Mouse (Mus musculus): ENCODE measurements around the gene Zc3h4.

Zc3h4 gene

GRCm38 (mm10) chr7:16426129-16426729, 25.5 kb downstream of the Zc3h4 start:
- DNase-seq (ENCODE audit: low read depth, low spot score): peak; percentile 51

GRCm38 (mm10) chr7:16433352-16433971, 32.8 kb downstream of the Zc3h4 start:
- DNase-seq (ENCODE audit: low read depth, low spot score): no peak

DNA sequence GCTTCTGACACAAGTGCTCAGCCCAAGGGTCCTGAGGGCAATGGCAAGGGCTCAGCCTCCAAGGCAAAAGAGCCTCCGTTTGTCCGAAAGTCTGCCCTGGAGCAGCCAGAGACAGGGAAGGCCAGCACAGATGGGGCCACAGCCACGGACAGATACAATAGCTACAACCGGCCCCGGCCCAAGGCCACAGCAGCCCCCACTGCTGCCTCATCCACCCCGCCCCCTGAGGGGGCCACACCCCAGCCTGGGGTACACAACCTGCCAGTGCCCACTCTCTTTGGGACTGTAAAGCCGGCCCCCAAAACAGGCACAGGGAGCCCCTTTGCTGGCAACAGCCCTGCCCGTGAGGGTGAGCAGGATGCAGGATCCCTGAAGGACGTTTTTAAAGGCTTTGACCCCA, 34.4 kb downstream of the Zc3h4 start:
- no peak for DNase-seq (ENCODE audit: low read depth, low spot score)

GRCm38 (mm10) chr7:16441241-16441640, 40.5 kb downstream of the Zc3h4 start:
- DNase-seq (ENCODE audit: low read depth, low spot score): no peak

DNA sequence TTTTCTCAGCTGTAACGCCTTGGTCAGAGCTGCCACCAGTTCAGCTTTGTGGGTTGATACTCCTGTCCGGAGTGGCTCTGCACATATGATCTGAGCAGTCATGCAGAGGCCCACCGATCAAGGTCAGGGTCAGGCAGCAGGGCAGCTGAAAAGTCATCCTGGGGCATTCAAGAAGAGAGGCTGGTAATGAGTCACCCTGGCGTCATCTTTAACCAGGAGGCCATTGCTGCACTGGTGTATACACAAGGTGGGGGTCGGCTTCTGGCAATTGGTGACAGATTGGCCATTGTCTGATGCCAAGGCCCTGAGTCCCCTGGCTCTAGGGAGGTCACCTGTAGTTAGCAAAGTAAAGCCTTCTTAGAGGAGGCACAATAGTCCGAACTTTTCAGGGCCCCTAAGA, 50.9 kb downstream of the Zc3h4 start:
- no peak for DNase-seq (ENCODE audit: low read depth, low spot score)

GRCm38 (mm10) chr7:16452587-16453073, 51.9 kb downstream of the Zc3h4 start, which contains the start of gene Tmem160:
TSS of gene Tmem160 (plus strand) at chr7:16452779.
- DNase-seq (ENCODE audit: low read depth, low spot score): peak; percentile 93

DNA sequence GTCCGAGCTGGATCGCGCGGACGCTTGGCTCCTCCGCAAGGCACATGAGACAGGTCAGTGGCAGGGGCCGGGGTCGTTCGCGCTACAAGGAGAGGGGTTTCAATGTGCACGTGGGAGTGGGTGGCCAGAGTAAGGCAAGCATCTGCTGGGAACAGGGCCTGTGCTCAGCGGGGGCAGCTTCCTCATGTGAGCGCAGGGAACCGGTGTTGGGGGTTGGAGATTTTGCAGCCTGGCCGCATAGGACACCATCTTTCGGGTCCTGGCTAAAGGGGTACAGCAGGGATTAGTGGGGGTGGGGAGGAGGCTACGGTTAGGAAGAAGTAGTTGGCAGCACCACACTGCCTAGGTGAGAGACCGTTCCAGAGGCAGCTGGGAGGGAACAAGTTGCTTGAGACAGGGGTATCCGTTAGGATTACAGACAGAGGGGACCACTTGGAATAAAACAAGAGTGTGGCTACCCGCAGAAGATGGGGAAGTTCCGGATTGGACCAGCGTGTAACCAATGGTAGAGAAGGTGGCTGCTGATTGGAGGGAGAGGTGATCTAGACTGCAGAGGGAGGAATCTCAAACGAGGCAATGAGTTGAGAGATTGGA, 52.5 kb downstream of the Zc3h4 start:
- peak; percentile 74 for DNase-seq (ENCODE audit: low read depth, low spot score)

- DNase-seq (ENCODE audit: low read depth, low spot score): no peak
Measured at GRCm38 (mm10) chr7:16455016-16455415, 54.3 kb downstream of the Zc3h4 start.

GRCm38 (mm10) chr7:16456289-16456688, 55.6 kb downstream of the Zc3h4 start:
- DNase-seq (ENCODE audit: low read depth, low spot score): no peak

GRCm38 (mm10) chr7:16460566-16460965, 59.9 kb downstream of the Zc3h4 start:
- DNase-seq (ENCODE audit: low read depth, low spot score): no peak

GRCm38 (mm10) chr7:16461151-16461550, 60.4 kb downstream of the Zc3h4 start:
- no peak for DNase-seq (ENCODE audit: low read depth, low spot score)

- DNase-seq (ENCODE audit: low read depth, low spot score): no peak
Measured at GRCm38 (mm10) chr7:16461705-16462104, 61.0 kb downstream of the Zc3h4 start.

DNA sequence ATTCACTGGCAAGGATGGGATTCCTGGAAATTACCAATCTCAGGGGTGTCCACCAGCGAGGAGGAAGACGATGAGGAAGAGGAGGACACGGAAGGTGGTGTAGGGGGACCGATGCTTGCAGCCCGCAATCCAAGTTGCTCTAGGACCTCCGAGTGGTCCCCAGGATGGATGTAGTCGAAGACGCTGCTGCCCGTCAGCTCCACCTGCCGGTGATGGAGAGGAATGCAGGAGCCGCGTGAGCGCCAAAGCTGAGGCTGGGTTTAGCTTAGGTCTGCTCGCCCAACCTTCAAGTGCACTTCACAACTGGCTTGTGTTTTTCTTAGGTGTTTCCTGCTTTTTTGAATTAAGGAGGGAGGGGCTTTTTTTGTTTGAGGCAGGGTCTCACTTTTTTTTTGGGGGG, 62.5 kb downstream of the Zc3h4 start:
- peak; percentile 86 for DNase-seq (ENCODE audit: low read depth, low spot score)

GRCm38 (mm10) chr7:16465160-16465559, 64.5 kb downstream of the Zc3h4 start:
- peak; percentile 75 for DNase-seq (ENCODE audit: low read depth, low spot score)

GRCm38 (mm10) chr7:16465568-16465967, 64.9 kb downstream of the Zc3h4 start:
- no peak for DNase-seq (ENCODE audit: low read depth, low spot score)

DNA sequence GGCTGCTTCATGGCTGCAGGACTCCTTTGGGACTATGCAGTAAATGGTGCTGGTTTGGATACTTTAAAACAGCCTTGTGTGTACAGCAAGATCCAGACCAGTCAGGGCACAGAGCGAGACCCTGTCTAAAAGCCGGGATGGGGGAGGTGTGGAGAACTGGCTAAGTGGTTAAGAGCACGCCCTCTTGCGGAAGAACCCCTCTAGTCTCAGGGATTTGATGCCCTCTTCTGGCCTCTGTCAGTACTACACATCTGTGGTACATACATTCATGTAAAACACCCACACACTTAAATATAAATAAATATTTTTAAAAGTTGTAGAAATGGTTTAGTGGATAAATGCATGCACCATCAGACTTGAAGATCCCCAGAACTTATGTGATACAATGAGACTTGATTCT, 65.9 kb downstream of the Zc3h4 start:
- peak; percentile 46 for DNase-seq (ENCODE audit: low read depth, low spot score)

GRCm38 (mm10) chr7:16468115-16468514, 67.4 kb downstream of the Zc3h4 start:
- no peak for DNase-seq (ENCODE audit: low read depth, low spot score)

DNA sequence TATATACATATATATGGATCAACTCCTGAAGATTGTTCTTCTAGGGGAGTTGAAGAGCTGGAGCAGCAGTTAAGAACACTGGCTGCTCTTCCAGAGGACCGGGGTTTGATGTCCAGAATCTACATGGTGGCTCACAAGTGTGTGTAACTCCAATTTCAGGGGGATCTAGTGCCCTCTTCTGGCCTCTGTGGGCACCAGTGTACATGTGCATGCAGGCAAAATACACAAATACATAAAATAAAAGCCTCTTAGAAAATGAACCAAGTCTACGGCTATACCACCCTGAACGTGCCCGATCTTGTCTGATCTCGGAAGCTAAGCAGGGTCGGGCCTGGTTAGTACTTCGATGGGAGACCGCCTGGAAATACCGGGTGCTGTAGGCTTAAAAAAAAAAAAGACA, 70.8 kb downstream of the Zc3h4 start:
- DNase-seq (ENCODE audit: low read depth, low spot score): peak; percentile 29

DNA sequence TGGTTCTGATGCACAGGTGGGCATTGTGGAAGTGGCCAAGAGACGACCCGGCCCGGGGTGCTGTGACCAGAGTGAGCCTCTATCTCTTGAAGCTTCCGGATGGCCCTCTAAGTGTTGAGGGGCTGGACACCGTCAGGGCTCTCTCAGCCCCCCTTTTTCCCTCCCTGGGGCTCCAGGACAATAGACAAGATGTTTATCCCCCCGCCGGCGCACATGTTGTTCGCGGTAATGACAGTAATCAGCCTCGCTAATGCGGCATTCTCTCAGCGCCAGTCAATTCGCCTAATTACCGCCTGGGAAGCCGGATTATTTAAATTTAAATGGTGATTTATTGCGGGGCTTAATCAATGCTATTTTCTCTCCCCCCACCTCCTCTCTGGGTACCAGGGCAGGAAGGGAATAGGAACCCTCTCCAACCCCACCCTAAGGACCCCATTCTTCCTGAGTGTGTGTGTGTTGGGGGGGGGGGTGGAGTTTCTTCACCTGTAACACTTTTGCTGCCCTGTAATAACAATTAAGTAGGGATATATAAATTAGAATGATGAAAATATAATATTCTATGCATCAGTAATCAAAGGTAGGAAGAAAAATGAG, 71.5 kb downstream of the Zc3h4 start:
- DNase-seq (ENCODE audit: low read depth, low spot score): no peak

GRCm38 (mm10) chr7:16473847-16474246, 73.1 kb downstream of the Zc3h4 start:
- DNase-seq (ENCODE audit: low read depth, low spot score): no peak

GRCm38 (mm10) chr7:16474445-16474844, 73.7 kb downstream of the Zc3h4 start:
- no peak for DNase-seq (ENCODE audit: low read depth, low spot score)

DNA sequence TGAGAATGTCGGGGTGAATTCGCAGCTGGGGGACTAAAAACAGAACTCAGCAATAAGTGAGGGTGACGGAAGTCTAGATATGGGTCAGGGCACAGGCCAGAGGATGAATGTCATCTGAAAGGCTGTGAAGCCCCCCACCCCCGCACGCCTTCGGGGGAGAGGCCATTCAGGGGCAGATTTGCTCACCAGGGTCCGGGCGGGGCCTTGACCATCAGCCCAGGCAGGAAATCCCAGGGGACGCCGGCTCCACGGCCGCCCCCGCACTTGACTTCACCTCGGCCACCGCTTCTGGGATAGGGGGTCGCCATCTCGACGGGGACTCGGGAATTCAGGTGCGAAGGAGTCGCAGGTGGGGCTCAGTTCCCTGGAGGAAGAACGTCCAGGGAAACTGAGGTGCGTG, 74.6 kb downstream of the Zc3h4 start:
- DNase-seq (ENCODE audit: low read depth, low spot score): no peak
